Mouse (Mus musculus): ENCODE measurements around the gene Ifitm7.

- TF ChIP-seq CTCF (IDR thresholded peaks at IDR 0.05; ENCODE audit: low read depth) (no peak), EP300 (IDR thresholded peaks at IDR 0.05; ENCODE audit: low read depth) (no peak)
These were observed 18.0 kb upstream of the Ifitm7 start for GRCm38 (mm10) chr16:14004726-14005125.
